Mouse (Mus musculus): ENCODE data around the gene Ccdc97. TPM values are rescaled to one million over a fixed set of nuclear protein-coding genes. Genes with fewer than 3 reads are reported as not detected.

The Ccdc97 gene
- polyA plus RNA-seq, 1 experiment from 2014 or later: 47.7 TPM

- peak; percentile 97 for DNase-seq
- Histone ChIP-seq H3K4me1 (ENCODE audit: control insufficient read depth, insufficient read depth, low read length) (peaks cover 10% of the 10 kb centered on the region), H3K9me3 (ENCODE audit: control insufficient read depth, low read length) (no peaks in the 10 kb centered on the region)
These were observed 38.2 kb downstream of the Ccdc97 start, which contains the start of gene B9d2 for GRCm38 (mm10) chr7:25680514-25681258. B9d2 (plus strand) TSS chr7:25680780.

DNA sequence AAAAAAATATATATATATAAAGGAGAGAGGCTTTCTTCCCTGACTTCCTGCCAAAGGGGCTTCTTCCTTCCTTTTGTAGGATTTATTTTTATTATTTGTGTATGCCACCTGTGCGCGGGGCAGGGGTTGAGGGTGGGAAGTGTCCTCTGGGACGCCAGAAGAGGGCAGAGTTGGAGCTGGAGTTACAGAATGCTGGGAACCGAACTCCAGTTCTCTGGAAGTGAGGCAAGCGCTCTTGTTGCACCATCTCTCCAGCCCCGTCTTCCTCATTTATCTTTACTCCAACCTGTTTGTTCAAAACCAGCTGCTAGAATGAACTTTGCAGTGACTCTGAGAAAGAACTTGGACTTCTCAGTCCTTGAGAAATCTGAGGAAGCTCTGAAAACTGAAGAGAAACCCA is 38.9 kb downstream of the Ccdc97 start:
- Histone ChIP-seq H3K9ac (replicated peaks; ENCODE audit: low read length) (peak overlapping the region; percentile 66; the same call in 1 of the 2 replicates), H3K4me3 (replicated peaks; ENCODE audit: low read depth, low read length) (peak overlapping the region; percentile 63; the same call in 1 of the 2 replicates), H3K27ac (replicated peaks; ENCODE audit: low read depth, low read length) (peak overlapping the region; percentile 96), H3K4me2 (ENCODE audit: low read length) (peak overlapping the region; percentile 58), H3K4me1 (ENCODE audit: control insufficient read depth, insufficient read depth, low read length) (peaks cover 11% of the 10 kb centered on the region), H3K27me3 (ENCODE audit: control insufficient read depth, insufficient read depth, low read length) (peaks cover 8% of the 10 kb centered on the region; the same call in 1 of the 2 replicates), H3K9me3 (ENCODE audit: control insufficient read depth, low read length) (no peaks in the 10 kb centered on the region), H3K36me3 (ENCODE audit: control insufficient read depth, insufficient read depth, low read length) (no peaks in the 10 kb centered on the region)
- 10% methylated on average over 6 of the region's 6 CpGs for WGBS
- DNase-seq (no peak), ATAC-seq (ENCODE audit: low FRiP score, low TSS enrichment) (no peak)

More at GRCm38 (mm10) chr7:25680514-25681258, 38.2 kb downstream of the Ccdc97 start, which contains the start of gene B9d2:
- H3K9ac ChIP-seq (replicated peaks; ENCODE audit: low read length): peak within 1 kb of the TSS; percentile 66
- peak within 1 kb of the TSS; percentile 96 for H3K27ac ChIP-seq (replicated peaks; ENCODE audit: low read depth, low read length)
- H3K4me3 ChIP-seq (replicated peaks; ENCODE audit: low read depth, low read length): peak within 1 kb of the TSS; percentile 63
- H3K36me3 ChIP-seq (ENCODE audit: control insufficient read depth, insufficient read depth, low read length): no peaks in the 10 kb centered on the region
- peaks cover 2% of the 10 kb centered on the region; the same call in 1 of the 2 replicates for H3K27me3 ChIP-seq (ENCODE audit: control insufficient read depth, insufficient read depth, low read length)
- H3K4me2 ChIP-seq (ENCODE audit: low read length): peak within 1 kb of the TSS; percentile 58
- ATAC-seq (ENCODE audit: low FRiP score, low TSS enrichment): peak; percentile 95
- WGBS: under 1% methylated on average over 46 of the region's 46 CpGs

GRCm38 (mm10) chr7:25677013-25677412 is 41.9 kb downstream of the Ccdc97 start:
- no peak for ATAC-seq (ENCODE audit: low FRiP score, low TSS enrichment)
- WGBS: 89% methylated on average over 7 of the region's 7 CpGs
- no peak overlapping the region for H3K4me3 ChIP-seq (replicated peaks; ENCODE audit: low read depth, low read length)

DNA sequence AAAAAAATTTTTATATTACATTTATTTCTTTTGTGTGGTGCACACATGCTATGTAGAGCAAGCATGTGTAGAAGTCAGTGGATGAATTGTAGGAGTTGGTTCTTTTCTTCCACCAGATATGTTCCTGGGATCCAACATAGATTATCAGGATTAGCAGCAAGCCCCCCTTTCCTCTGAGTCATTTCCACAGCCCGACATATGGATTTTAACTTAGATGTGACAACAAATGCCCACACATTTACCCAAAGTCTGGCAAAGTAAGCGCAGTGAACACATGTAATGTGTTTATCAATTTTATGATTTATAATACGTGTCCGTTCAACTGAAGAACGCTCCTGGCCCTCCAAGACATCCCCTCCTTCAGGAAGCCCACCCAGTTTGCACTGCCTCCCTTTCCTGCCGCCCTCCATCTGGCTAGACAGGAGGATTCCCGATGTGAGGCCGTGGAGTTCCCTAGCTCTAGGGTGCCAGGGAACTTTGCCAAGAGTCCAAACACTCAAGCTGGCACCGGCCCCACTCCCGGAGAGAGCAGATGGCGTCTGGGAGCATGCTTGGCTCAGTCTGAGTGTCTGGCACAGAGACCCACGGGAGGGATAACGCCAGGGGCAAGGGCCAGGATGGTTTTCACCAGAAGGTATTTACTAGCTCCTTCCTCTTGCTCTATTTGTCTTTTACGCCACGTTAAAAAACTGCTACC is 42.7 kb downstream of the Ccdc97 start:
- Histone ChIP-seq H3K27me3 (ENCODE audit: control insufficient read depth, insufficient read depth, low read length) (peaks cover 25% of the 10 kb centered on the region), H3K27ac (replicated peaks; ENCODE audit: low read depth, low read length) (peak overlapping the region; percentile 52), H3K4me3 (replicated peaks; ENCODE audit: low read depth, low read length) (no peak overlapping the region), H3K9me3 (ENCODE audit: control insufficient read depth, low read length) (no peaks in the 10 kb centered on the region), H3K4me2 (ENCODE audit: low read length) (0 out of 2 replicates have a peak overlapping the region, but pooled peaks have one; percentile 6), H3K9ac (replicated peaks; ENCODE audit: low read length) (no peak overlapping the region), H3K36me3 (ENCODE audit: control insufficient read depth, insufficient read depth, low read length) (no peaks in the 10 kb centered on the region), H3K4me1 (ENCODE audit: control insufficient read depth, insufficient read depth, low read length) (peaks cover 13% of the 10 kb centered on the region)
- DNase-seq: peak; percentile 86
- WGBS: 60% methylated on average over 15 of the region's 15 CpGs
- peak; percentile 31; the same call in 1 of the 2 replicates for ATAC-seq (ENCODE audit: low FRiP score, low TSS enrichment)

More at GRCm38 (mm10) chr7:25677013-25677412, 41.9 kb downstream of the Ccdc97 start:
- Histone ChIP-seq H3K9ac (replicated peaks; ENCODE audit: low read length) (no peak overlapping the region), H3K27ac (replicated peaks; ENCODE audit: low read depth, low read length) (peak overlapping the region; percentile 52), H3K27me3 (ENCODE audit: control insufficient read depth, insufficient read depth, low read length) (peaks cover 25% of the 10 kb centered on the region), H3K4me1 (ENCODE audit: control insufficient read depth, insufficient read depth, low read length) (peaks cover 17% of the 10 kb centered on the region), H3K4me2 (ENCODE audit: low read length) (no peak overlapping the region), H3K9me3 (ENCODE audit: control insufficient read depth, low read length) (no peaks in the 10 kb centered on the region), H3K36me3 (ENCODE audit: control insufficient read depth, insufficient read depth, low read length) (no peaks in the 10 kb centered on the region)
- DNase-seq: no peak

- no peak for DNase-seq
- Histone ChIP-seq H3K27ac (replicated peaks; ENCODE audit: low read depth, low read length) (no peak overlapping the region), H3K4me2 (ENCODE audit: low read length) (peak overlapping the region; percentile 61), H3K9ac (replicated peaks; ENCODE audit: low read length) (no peak overlapping the region), H3K36me3 (ENCODE audit: control insufficient read depth, insufficient read depth, low read length) (no peaks in the 10 kb centered on the region), H3K4me3 (replicated peaks; ENCODE audit: low read depth, low read length) (peak overlapping the region; percentile 43), H3K27me3 (ENCODE audit: control insufficient read depth, insufficient read depth, low read length) (peaks cover 25% of the 10 kb centered on the region), H3K9me3 (ENCODE audit: control insufficient read depth, low read length) (no peaks in the 10 kb centered on the region), H3K4me1 (ENCODE audit: control insufficient read depth, insufficient read depth, low read length) (peaks cover 12% of the 10 kb centered on the region; the same call in 1 of the 2 replicates)
- WGBS: 44% methylated on average over 6 of the region's 6 CpGs
- ATAC-seq (ENCODE audit: low FRiP score, low TSS enrichment): no peak
These were observed 43.5 kb downstream of the Ccdc97 start for GRCm38 (mm10) chr7:25675405-25675804.

- Histone ChIP-seq H3K4me1 (ENCODE audit: control insufficient read depth, insufficient read depth, low read length) (0 out of 2 replicates have a peak, but pooled peaks cover 7% of the 10 kb centered on the region), H3K9ac (replicated peaks; ENCODE audit: low read length) (peak within 1 kb of the TSS; percentile 57), H3K36me3 (ENCODE audit: control insufficient read depth, insufficient read depth, low read length) (no peaks in the 10 kb centered on the region), H3K9me3 (ENCODE audit: control insufficient read depth, low read length) (no peaks in the 10 kb centered on the region), H3K4me2 (ENCODE audit: low read length) (peak within 1 kb of the TSS; percentile 61), H3K4me3 (replicated peaks; ENCODE audit: low read depth, low read length) (peak within 1 kb of the TSS; percentile 43), H3K27ac (replicated peaks; ENCODE audit: low read depth, low read length) (no peak within 1 kb of the TSS), H3K27me3 (ENCODE audit: control insufficient read depth, insufficient read depth, low read length) (peaks cover 25% of the 10 kb centered on the region)
- peak; percentile 59 for DNase-seq
- WGBS: 3% methylated on average over 29 of the region's 29 CpGs
- ATAC-seq (ENCODE audit: low FRiP score, low TSS enrichment): peak; percentile 28; the same call in 1 of the 2 replicates
These were observed 44.1 kb downstream of the Ccdc97 start, which contains the start of gene Tmem91 for GRCm38 (mm10) chr7:25674719-25675300. Tmem91 (minus strand) TSS chr7:25675166.

GRCm38 (mm10) chr7:25674297-25674696 is 44.6 kb downstream of the Ccdc97 start:
- ATAC-seq (ENCODE audit: low FRiP score, low TSS enrichment): no peak
- Histone ChIP-seq H3K4me1 (ENCODE audit: control insufficient read depth, insufficient read depth, low read length) (0 out of 2 replicates have a peak, but pooled peaks cover 7% of the 10 kb centered on the region), H3K36me3 (ENCODE audit: control insufficient read depth, insufficient read depth, low read length) (no peaks in the 10 kb centered on the region), H3K4me3 (replicated peaks; ENCODE audit: low read depth, low read length) (peak overlapping the region; percentile 43), H3K9ac (replicated peaks; ENCODE audit: low read length) (0 out of 2 replicates have a peak overlapping the region, but pooled peaks have one; percentile 57), H3K9me3 (ENCODE audit: control insufficient read depth, low read length) (no peaks in the 10 kb centered on the region), H3K27me3 (ENCODE audit: control insufficient read depth, insufficient read depth, low read length) (peaks cover 25% of the 10 kb centered on the region), H3K4me2 (ENCODE audit: low read length) (peak overlapping the region; percentile 61), H3K27ac (replicated peaks; ENCODE audit: low read depth, low read length) (no peak overlapping the region)
- peak; percentile 26 for DNase-seq
- 31% methylated on average over 9 of the region's 9 CpGs for WGBS

DNA sequence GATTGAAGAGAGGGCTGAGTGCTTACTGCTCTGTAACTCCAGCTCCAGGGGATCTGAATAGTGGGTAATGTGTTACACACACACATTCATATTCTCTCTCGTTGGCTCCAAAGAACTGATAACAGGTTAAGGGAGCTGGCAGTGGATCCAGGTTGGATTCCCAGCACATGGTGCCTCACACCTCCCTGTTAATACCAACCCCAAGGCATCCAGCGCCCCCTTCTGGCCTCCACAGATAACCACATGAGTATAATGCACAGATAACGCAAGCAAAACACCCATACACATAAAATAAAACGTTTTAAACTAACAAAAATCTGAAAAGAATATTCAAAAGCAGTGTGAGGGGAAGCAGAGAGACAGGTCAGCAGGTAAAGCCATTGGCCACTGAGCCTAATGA is 46.4 kb downstream of the Ccdc97 start:
- ATAC-seq (ENCODE audit: low FRiP score, low TSS enrichment) (no peak), DNase-seq (no peak)
- Histone ChIP-seq H3K9me3 (ENCODE audit: control insufficient read depth, low read length) (no peaks in the 10 kb centered on the region), H3K27ac (replicated peaks; ENCODE audit: low read depth, low read length) (no peak overlapping the region), H3K36me3 (ENCODE audit: control insufficient read depth, insufficient read depth, low read length) (peaks cover 14% of the 10 kb centered on the region), H3K27me3 (ENCODE audit: control insufficient read depth, insufficient read depth, low read length) (peaks cover 25% of the 10 kb centered on the region), H3K9ac (replicated peaks; ENCODE audit: low read length) (no peak overlapping the region), H3K4me2 (ENCODE audit: low read length) (no peak overlapping the region), H3K4me1 (ENCODE audit: control insufficient read depth, insufficient read depth, low read length) (0 out of 2 replicates have a peak, but pooled peaks cover 7% of the 10 kb centered on the region), H3K4me3 (replicated peaks; ENCODE audit: low read depth, low read length) (no peak overlapping the region)
- WGBS: 49% methylated on average over 4 of the region's 4 CpGs

All from midbrain, embryonic 14.5 days (tissue).